Mouse (Mus musculus) heart, postnatal 0 days (tissue): ENCODE measurements around the gene Arpc1a.

Experiments
- CTCF ChIP-seq: IDR thresholded peaks from 2 replicates; pipeline ENCODE4 v1.5.1; 2016; ENCODE audit warnings: antibody characterized with exemption, control low read depth, low read depth
- EP300 ChIP-seq: IDR thresholded peaks from 2 replicates; pipeline ENCODE4 v1.6.1; 2016; ENCODE audit warnings: antibody characterized with exemption, low read depth

GRCm38 (mm10) chr5:145068863-145069262, 14.8 kb upstream of the Arpc1a start:
- TF ChIP-seq EP300 (no peak), CTCF (no peak)
